Mouse (Mus musculus): Measurements from ENCODE around the gene Ttc30a1.
"Not testable (repeated sequence)": the region's sequence is repeated elsewhere in the genome, so short reads cannot be mapped to it uniquely, and the experiment has no call there.

Gene Ttc30a1

DNA sequence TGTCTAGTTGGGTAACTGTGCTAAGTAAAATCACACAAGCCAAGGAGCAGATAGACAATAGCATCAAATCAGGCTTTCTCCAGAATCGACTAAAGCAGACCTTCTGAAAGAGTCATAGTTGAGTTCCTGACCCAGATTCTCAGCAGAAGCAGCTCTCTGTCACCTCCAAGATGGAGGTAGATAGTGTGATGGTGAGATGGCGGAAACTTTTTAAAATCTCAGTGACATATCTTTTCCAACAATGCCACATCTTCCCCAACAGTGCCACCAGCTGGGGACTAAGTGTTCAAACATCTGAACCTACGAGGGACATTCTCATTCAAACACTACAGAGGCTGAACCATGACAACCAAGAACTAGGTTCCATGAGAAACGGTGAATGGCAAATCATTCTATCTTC is 859 bp upstream of the Ttc30a1 start:
- no peak for DNase-seq

DNA sequence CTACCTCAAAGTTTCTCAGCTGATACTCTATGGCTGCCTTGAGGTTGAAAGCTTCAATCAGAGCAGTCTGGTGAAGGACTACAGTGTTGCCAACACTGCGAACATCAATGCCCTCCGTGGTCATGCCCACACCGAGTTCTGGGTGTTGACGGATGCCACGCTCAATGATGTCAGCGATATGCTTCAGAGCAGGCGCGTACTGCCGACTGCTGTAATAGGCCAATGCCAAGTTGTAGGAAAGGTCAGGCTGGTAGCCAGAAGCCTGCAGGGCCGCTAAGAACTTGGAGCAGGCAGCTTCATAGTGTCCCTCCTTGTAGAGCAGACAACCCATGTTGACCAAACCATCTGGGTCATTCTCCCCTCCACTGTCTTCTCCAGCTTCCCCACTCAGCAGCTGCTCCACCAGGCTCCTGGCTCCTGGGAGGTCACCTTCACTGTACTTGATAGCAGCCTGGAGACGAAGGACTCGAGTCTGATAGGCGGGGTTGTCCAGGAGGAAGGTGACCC is 781 bp downstream of the Ttc30a1 start:
- not testable (repeated sequence) for DNase-seq

DNA sequence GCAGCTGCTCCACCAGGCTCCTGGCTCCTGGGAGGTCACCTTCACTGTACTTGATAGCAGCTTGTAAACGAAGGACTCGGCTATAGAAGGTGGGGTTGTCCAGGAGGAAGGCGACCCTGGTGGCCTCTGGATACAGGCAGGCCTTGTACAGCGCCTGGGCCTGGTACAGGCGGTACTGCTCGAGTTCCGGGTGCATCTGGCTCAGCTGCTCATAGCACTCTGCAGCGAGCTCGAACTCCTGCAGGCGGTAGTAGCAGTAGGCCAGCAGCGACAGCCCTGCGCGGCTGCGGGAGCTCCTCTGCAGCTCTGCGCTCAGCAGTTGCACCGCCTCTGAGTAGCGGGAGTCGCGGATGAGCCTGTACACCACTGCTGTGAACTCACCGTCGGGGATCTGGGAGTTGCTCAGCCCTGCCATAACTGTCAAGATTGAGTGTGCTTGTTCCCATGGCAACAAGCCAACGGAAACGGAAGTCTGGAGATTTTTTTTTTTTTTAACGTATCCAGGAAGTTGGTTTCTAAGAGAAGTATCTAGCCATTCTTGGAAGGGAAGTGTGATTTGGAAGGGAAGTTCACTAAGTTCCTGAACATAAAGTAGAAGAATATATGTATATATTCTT is 3.9 kb downstream of the Ttc30a1 start, which contains the start of gene Ttc30a2:
Ttc30a2 (minus strand) TSS at position 419 of the 617 bp plus-strand sequence.
- peak; percentile 37 for DNase-seq

DNA sequence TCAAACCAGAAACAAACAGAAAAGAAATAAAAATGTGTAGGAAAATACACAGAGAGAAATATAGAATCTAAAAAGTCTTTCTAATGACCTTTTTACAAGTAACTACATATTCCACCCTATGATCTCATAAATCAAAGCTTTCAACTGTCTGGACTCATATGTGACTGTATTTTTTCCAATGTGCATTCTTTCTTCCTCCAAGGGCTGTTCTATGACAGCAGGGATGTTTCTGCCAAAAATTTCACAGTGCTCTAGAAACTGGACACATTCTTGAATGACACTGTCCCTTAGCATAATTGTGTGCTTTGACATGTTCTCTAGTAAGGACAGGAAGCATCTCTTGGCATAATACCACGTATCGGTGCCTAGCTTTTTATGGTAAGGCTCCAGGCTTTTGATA is 5.7 kb downstream of the Ttc30a1 start:
- DNase-seq: not testable (repeated sequence)

DNA sequence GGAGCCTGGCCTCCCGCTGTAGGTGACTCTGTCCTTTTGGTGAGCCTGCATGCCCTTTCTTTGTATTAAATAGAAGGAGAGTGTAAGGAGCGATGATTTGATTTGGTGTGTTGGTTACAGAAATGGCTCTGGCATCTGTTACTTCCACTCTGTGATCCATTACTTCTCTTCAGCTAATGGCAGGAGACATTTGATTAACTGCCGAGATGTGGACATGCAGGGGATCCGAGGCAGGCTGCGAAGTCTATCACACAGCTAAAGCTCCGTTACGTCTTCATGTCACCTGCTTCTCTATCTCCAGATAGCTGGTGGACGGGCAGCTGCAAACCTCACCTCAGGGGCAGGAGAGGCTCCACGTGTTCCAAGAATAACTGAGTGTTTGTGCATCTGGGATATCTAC is 7.6 kb downstream of the Ttc30a1 start:
- DNase-seq: no peak

DNA sequence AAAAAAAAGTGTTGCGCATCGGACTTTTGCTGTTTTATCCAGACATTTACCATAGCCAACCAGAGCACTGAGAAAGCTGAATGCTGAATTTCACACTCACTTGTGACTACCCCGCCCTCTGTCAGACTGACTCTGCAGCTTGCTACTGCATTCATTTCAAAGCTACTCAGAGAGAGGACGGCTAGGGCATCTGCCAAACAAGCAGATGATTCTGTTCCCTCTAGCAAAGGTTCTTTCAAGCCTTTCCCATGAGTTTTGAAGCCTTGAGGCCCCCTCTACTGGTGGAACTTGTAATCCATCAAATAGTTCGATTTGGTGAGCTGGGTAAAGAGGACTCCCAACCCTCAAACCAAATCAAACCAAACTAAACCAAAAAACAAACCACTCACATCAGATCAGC is 16.8 kb downstream of the Ttc30a1 start:
- peak; percentile 60 for DNase-seq

DNA sequence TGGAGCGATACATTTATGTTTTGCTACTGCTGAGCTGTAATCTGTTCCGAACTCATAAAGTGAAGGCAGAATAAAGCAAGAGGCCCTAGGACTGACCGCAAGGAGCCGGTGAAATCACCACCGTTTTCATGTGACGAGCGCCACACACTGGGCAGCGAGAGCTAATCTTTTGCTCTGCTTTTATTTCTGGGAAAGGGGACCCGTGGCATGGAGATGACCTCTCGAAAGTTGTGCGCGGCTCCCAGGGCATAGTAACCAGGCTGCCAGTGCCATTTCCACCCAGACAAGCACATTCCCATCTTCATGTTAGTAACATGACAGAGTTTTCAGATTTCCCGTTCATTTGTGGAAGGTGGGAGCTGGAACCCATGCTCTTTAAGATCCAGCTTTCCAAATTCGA is 17.3 kb downstream of the Ttc30a1 start:
- DNase-seq: peak; percentile 53

DNA sequence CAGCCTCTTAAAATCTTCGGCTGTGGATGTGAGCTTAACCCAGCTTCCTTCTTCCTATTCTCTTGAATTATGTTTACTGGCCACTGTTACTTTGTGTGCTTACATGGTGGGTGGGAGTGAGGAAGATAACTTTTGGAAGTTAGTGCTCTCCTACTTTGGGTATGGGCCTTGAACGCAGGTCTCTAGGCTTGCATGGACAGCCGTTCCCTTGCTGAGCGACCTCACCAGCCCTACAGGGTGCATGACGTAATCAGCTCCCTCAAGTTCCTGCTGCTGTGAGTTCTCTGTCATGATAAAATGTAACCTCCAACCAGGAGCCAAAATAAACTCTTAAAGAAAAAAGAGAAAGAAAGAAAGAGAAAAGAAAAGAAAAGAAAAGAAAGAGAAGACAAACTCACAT is 17.7 kb downstream of the Ttc30a1 start:
- no peak for DNase-seq

DNA sequence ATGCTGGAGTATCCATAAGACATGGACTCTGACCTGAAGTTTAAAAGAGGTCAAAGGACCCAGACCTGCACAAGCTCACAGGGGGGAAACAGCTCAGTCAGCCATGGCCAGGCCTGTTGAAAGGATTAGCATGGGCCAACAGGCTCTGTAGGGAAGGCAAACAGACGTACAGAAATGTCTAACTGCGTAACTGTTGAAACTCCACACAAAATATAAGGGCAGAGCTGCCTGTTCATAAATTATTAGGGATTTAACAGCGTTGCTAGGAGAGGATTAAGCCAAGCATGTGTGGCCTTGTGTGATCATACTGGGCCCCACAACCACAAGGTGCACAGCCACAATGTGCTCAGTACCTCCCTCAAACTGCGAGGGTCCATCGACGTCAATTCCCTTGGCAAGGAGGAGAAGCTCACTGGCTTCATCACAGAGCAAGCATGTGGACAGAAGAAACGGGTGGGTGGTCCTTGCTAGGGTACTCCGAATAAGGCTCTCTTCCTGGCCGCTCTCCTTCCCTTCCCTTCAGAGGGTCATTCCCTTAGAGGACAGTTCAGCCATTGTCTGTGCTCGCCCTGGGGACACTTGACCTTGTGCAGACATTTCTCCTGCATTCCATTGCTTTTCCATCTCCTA is 18.4 kb downstream of the Ttc30a1 start:
- no peak for DNase-seq

DNA sequence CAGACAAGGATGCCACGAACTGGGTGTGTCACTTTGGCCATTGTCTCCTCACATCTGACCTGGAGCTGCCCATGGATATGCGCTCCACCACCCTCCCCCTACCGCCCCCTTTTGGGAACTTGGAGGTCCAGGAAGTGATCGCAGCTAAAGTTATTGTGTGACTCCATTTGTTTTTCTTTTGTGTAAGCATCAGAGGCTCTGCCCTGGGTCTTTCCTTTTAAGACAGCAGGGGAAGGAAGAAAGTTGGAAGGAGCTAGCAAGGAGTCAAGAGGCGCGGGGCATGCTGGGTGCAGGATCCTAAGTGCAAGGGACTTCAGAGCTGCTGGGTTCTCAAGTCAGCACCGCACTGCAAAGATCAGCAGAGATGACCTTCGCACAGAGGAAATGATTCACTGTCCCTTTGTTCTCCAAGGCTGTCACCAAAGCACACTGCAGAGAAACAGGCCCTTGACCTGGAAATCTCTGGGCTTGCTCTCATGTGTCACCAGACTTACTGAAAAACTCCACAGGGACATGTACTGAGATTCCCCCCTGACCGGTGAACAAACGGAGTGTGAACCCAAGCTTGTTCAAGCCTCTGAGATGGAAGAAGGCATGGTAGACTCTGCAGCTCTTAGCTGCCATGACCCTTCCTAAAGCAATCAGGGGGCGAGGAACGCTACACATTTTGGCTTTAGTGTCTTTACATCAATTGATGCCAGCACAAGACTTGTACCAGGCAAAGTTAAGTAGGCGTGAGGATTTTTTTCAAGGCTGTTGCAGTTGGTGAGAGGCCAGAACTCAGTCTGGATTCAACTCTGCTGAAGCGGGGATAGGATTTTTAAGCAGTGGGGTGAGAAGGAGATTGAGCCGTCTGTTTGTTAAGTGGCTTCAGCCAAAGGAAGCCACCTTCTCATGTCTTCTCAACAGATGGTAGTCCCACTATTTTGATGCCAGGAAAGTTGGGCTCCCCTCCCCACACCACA is 21.1 kb downstream of the Ttc30a1 start:
- no peak for DNase-seq

DNA sequence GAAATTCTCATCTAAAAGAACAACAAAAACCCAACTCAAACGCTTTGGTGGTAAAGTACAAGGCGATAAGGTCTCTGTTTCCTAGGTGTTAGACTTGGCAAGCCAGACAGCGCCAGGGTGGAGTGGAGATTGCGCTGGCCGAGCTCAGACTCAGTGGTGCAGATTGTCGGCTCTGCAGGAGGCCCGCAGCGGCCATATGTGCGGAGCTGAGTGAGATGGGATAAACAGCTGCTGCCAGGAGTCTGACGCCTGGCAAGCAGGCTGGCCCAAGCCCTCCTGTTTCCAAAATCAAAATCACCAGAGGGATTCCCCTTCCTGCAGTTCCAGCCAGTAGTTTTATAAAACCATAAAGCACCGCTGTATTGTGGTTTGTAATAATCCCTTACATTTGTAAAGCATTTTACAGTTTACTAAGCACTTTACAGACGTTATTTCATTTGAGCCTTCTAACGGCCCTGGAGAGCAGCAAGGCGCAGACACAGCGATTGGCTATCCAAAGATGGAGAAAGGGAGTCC is 21.9 kb downstream of the Ttc30a1 start:
- DNase-seq: no peak

DNA sequence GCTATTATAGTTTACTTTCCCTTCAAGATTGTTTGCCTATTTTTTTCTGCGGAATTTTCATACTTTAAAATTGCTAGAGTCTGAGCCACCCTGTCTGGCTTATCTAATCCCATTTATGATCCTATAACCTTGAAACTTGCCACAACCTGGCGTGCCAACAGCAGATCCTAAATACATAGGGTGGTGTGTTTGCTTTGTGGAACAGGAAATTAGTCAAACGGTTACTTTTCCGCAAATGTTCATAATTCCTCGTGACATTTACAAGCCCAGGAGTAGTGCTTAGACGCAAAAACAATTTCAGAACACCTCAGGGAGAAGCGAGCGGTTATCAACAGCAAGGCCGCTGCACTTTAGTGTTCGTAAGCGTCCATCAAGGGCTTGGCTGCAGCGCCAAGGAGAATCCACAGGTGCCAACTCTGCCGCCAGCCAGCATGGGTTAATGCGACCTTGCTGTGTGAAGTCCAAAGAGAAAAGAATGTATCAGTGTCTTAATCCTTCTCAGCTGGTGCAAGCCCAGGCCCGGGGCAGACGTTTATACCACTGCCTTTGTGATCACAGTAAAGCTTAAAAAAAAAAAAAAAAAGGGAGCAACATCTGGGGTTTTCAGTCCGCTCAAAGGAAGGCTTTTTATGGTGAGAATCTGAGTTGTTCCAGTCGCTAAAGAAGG is 22.5 kb downstream of the Ttc30a1 start:
- DNase-seq: no peak

DNA sequence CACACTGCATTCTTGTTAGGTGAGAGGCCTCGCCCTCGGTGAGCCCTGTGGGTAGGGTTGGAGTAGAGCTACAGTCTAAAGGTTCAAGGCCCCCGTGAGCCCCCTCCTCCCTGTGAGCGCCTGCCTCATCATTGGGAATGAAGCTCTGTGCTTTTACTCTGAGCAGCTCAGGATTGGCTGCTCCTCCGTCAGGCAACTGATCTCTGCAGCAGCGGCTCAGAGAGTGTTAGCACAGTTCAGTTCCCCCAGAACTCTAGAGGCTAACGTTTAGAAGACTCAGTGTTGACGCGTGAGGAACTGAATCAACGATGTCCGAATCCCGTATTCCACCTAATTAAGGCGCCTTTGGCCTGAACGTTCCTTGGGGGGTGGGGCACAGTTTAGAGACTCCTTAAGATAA is 26.1 kb downstream of the Ttc30a1 start:
- DNase-seq: no peak

DNA sequence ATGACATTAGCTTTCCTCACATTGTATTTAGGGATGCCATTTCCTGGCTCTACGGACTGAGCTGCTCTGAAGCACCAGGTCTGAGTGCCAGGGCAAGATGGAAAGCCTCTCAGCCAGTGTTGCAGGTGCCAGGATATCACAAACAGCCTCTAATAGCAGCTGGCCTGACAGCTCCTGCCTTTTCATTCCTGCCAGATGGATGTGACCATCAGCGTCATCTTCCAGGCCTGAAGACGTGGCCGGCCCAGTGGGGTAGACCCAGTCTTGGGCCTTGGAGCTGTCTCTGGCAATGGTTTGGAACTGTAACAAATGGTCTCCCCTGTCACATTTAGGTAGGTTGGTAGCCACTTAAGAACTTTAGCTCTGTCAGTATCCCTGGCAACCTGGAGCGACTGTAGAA is 28.4 kb downstream of the Ttc30a1 start:
- no peak for DNase-seq

DNA sequence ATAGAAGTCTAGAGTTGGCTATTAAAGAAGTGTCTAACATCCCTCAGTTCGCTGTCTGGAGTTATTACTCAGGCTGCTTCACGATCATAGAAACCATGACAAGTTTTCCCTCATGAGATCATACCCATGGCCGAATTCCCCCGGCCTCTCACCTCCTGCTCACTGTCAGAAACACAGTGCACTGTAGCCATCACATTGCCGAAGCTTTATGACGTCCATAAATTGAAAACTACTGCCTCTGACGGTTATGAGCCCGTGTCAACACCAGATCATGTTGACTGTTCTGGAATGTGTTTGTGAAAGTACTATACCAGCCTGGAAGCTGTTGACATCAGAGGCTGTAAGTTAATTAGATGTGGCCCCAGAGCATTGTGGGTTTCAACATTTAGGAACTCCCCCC is 31.1 kb downstream of the Ttc30a1 start:
- DNase-seq: no peak

DNA sequence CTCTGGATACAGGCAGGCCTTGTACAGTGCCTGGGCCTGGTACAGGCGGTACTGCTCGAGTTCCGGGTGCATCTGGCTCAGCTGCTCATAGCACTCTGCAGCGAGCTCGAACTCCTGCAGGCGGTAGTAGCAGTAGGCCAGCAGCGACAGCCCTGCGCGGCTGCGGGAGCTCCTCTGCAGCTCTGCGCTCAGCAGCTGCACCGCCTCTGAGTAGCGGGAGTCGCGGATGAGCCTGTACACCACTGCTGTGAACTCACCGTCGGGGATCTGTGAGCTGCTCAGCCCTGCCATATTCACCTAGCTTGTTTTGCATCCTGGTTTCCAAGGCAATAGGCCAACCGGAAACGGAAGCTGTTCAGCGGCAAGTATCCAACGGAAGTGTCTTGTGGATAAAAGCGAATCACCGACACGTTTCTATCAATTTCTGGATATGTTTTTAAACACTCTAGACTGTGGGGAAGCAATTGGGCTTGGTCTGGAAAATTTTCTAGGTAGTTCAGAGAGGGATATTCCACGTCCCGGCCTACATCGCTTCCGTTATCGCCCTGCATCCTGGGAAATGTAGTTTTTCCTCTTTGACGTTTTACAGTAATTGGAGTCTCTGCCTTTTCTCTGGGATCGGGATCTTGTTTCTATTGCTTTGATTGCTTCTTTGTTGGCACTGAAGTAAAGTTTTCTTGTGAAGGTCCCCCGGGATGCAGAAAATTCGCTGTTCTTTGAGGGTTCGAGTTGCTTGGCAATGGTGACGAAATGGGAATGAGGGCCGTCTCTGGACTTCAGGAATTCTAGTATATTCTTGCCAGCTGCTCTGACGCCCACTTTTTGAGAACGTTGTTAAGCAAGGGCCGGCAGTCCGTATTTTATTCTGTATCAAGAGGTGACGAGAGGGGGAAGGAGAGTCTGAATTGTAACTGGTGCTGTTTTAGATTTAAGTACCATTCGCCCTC is 43.4 kb downstream of the Ttc30a1 start, which contains the start of gene Ttc30b:
Ttc30b (minus strand) TSS at position 469 of the 947 bp plus-strand sequence.
- DNase-seq: peak; percentile 75

DNA sequence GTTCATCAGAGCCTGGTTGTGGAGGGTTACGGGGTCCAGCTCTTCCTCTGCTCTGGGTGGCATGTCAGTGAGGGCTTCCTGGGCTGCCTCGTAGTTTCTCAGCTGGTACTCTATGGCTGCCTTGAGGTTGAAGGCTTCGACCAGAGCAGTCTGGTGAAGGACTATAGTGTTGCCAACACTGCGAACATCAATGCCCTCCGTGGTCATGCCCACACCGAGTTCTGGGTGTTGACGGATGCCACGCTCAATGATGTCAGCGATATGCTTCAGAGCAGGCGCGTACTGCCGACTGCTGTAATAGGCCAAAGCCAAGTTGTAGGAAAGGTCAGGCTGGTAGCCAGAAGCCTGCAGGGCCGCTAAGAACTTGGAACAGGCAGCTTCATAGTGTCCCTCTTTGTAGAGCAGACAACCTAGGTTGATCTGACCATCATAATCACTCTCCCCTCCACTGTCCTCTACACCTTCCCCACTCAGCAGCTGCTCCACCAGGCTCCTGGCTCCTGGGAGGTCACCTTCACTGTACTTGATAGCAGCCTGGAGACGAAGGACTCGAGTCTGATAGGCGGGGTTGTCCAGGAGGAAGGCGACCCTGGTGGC is 44.1 kb downstream of the Ttc30a1 start:
- not testable (repeated sequence) for DNase-seq

DNA sequence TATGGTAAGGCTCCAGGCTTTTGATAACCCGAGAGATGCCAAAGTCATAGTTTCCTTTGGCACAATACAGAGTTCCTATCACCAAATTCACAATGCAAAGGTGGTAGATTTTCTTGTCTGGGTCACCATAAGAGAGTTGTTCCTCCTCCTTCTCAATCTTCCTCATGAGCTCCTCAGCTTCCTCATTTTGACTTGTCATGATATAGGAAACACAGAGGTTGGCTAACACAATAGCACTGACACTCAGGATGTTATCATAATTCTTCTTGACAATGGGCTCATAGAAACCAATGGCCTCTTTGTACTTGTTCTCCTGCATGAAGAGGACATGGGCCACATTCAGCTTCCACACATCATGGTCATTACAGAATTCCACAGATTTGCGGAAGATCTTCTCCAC is 45.1 kb downstream of the Ttc30a1 start:
- DNase-seq: not testable (repeated sequence)

DNA sequence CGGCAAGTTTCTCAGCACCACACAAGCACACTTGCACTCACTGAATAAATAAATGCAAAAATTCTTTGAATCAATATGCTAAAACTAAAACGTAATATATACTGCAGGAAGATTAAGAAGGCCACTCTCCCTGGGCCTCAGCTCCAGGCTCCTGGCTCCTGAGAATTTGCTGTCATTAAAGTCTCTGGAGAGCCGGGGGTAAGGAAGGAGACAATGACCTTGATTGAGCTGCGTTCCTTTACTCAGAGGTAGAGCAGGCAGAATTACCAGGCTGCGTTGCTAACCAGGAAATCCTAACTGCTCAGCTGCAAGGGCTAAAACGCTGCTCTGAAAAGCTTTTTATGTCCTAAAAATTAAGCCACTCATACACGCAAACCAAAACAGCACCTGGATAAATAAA is 48.2 kb downstream of the Ttc30a1 start:
- DNase-seq: no peak

DNA sequence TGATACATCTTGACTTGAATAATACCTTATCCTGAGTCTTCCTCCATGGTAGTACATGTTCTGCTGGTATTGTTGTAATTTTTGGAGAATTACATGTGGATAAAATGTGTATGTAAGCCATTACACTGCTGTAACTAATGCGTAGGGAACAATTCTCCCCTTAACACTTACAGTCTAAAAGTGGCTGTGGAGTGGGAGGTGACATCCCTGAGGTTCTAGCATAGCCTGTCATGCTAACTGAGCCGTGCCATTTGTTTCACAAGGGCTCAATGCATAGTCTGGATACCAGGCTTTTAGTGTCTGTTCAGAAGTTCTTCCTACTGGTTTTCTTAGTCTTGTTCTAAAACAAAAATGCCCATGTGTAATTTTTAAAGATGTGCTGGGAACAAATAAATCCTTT is 50.8 kb downstream of the Ttc30a1 start:
- no peak for DNase-seq

Measured in thymus, postnatal 4 days (tissue).